Mouse (Mus musculus): ENCODE results near the gene Slc5a5.

The Slc5a5 gene

DNA sequence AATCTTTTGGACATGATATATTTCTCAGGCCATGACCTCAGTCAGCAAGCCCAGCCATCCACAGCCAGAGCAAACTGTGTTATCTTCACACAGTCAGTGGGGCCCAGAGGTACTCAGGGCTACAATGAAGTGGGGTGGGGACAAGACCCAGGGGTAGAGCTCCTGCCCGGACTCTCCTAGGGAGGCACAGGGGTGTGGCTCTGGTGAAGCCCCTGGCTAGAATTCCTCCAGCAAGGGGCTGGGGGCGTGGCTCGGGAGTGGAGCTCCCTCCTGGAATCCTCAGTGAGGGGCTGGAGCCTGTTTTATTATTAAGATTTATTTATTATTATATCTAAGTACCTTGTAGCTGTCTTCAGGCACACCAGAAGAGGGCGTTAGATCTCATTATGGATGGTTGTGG is 16.2 kb downstream of the Slc5a5 start:
- DNase-seq = no peak

DNA sequence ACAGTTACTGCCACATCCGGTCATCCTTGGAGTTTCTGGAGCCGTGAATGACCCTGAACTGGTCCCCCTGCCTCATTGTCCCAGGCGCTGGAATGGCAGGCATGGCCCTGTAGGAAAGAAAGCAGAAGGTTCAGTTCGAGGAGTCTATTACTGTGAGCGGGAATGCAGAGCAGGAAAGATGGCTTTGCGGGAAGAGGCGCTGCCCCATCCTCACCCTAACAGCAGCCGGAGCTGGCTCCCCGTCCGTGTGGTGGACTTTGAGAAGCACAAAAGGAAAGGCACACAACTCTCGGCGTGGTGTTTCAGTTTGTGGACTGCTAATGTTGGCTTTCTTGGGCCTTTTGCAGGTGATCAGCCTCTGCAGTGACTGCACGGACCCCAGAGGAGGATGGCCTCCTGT is 18.1 kb downstream of the Slc5a5 start:
- DNase-seq = no peak

DNA sequence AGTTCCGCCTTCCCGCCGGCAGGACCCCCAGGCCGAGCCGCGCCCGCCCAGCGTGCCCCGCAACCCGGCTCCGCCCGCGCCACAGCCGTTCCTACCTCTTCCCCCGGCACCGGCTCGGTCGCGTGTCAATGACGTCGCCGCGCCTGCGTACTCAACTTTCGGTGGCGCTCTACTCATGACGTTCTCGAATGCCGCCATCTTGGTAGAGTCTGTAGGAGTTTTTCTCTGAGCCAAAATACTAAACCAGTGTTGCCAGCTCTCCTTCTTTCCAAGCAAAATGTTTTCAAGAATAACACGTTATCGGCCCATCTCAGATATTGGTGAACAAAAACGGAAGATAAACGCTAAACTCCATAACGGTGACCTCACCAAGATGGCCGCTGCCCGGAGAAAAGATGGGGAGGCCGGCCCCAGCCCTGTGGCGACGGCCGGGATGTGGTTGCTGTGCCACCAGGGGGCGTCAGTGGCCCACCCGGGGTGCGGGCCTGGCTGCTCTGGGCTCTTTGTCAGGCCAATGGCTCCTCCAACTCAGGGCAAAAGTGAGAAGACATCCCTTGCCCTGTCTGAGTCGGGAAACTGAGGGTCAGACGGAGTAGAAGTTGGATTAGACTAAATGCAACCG is 19.1 kb downstream of the Slc5a5 start, which contains the start of gene Ccdc124:
Gene Ccdc124, minus strand, starts transcription at position 572 of the 622 bp plus-strand sequence.
- DNase-seq = peak; percentile 97

DNA sequence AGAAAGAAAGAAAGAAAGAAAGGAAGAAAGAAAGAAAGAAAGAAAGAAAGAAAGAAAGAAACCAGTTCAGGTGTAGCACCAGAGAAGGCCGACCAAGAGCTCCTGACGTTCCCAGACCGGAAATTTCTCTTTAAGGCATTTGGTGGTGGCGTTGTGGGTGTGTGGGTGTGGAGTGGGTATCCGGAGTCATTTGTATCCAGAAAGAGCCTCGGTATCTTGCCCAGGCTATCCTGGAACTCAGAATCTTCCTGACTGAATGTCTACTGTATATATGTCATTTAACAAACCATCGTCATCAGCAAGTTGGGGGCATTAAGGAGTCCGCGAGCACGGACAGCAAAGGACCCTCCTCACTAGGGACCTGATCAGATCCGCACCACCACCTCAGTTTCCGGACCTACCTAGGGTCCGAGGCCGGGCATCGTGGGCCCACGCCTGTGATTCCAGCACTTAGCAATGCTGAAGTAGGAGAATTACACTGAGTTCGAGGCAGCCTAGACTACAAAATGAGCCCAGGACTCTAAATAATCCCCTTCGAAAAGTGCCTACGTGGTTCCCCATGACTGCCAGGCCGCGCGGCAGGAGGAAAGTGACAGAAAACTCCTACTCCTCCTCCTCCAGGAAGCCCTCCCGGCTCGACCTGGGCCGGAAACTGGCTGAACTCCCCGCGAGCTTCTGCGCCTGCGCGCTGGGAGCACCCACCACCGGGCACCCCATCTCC is 19.8 kb downstream of the Slc5a5 start:
- no peak for DNase-seq

DNA sequence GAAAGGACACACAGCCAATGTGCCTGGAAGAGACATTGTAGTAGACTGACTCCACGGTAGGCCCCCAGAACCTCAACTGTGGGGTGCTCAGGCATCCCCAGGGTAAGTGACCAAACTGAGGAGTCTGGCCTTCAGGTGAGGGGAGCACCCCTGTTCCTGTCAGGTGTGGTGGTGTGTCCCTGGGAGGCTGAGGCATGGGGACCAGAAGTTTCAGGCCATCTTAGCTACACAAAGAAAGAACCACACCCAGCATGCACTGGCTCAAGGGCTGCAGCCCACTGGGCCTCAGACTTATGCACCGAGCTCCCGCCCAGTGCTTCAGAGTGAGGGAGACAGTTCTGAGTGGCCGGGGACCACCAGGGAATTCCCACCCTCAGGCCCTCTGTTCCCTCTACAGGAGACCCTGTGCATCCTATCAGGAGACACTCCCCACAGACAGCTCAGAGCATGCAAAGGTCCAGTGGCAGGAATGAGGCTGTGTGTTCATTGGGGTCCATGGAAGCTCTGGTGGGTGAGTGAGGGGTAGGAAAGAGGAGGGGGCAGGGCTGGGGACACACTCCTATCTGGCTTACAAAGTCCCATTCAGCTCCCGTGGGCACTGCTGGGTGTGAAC is 21.3 kb downstream of the Slc5a5 start:
- no peak for DNase-seq

DNA sequence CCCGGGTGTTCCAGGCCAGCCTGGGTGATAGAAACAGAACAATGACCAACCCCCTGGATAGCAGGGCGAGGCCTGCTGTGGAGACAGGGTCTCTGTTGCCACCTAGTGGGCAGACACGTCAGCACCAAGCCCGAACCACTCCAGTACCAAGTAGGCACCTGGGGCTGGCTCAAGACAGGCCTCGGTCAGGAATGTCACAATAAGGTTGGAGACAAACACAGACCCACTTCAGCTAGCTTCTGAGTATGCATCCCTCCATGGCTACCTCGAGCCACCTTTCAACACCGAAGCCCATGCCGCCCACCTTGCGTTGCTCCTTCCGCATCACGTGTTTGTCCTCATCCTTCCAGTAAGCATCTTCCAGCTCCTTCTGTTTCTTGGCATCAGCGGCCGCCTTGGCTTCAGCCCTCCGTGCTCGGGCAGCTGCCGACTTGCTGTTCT is 22.9 kb downstream of the Slc5a5 start:
- DNase-seq = peak; percentile 85

DNA sequence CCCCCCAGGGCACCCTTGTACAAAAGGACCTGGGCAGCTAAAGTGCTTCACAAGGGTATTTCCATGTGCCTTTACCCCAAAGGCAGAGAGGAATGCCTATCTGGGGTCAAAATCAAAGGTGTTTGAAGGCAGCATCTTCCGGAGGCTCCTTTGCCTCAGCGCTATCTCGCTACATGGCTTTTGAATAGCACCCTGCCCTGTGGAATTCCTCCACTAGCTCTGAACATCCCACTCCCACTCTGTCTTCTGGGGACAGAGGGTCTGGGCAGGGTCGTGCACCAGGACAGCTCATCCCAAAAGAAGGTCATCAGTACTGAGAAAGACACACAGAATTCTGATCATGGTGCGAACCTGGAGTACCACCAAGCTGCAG is 23.4 kb downstream of the Slc5a5 start:
- no peak for DNase-seq

DNA sequence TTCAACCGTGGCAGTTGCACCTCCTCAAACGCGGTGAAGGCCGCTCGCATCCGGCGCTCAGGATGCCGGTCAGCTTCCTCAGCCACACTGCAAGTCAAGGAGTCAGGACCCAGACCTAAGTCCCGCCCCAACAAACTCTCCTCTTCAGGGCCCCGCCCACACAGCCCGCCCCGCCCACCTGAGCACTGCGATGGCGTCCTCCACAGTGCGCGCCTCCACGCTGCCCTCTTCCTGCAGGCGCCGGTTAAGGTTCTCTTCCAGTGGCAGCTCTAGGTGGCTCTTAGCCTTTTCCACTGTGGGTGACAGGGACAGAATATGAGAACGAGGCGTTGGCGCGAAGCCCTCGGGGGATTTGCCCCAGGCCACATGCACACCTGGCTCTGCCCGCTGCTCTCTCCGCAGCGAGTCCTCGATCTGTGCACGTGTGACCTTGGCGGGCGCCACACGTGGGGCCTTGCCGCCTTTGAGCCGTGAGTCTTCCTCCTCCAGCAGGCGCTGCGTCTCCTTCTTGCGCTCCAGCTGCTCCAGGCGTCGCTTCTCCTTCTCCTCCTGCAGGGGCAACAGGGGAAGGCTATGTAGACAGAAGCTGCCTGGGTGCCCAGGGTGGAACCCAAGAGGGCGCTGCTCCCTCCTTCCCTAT is 23.9 kb downstream of the Slc5a5 start:
- DNase-seq = peak; percentile 78

DNA sequence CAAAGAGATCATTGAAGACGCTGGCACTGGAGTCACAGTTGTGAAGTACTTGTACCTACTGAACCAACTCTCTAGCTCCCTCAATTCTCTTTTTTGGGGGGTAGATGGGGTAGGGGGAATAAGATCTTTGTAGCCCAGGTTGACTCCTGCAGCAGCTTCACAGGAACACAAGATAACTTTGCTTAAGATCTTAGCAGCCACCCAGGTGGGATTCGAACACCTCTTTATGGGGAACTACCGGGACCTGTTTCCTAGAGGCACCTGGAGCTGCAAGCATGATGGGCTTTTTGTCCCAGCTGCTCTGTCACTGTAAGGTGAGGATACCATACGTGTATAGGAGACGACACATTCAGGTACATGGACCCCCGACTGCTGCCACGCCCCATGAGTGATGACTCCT is 26.0 kb downstream of the Slc5a5 start:
- no peak for DNase-seq

DNA sequence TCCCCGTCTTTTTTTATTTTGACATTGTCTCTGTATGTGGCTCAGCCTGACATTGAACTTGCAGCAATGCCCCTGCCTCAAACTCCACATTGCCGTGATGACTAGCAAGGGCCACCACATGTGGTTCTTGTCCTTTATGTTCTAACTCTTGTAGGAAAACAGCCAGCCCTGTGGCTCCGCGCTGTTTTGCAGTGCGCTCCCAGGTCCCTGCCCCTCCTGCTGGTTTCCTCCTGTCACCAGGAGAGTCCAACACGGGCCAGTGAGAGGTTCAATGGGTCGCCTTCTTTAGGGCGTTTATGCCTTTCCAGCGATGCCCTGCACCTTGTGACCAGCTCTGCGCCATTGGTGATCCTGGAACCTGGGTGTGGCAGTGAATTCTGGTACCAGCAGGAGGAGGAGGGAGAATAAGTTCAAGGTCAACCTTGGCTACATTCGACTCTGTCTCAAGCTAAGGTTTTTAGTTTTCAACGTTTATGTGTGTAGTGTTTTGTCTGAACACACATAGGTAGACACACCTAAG is 26.5 kb downstream of the Slc5a5 start:
- DNase-seq = no peak

DNA sequence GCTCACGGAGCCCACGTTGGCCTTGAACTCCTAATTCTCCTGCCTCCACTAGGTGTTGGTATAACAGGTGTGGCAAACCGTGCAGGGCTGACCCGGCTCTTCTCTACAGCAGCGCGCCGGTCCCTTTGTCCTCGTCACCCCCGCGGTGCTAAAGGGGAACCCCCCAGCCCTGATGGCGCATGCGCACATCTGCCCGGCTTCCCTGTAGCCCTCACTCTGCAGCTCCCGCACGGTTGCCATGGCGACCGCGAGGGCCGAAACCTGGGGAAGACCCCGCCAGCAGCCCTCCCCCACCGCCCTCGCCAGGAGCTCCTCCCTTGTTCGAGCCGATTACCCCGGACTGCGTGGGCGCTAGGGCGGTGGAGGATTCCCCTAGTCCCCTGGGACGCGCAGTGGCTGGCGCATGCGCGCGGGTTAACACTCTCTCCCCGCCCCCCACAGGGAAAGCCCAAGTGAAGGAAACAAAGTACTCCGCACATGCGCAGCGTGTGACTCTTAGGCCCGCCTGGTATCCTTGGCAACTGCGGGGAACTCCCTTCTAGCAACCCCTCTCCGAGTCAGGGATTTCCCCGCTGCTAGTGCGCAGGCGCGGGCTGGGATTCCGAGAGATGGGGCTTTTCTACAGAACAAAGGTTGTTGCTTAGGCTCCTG is 27.1 kb downstream of the Slc5a5 start:
- peak; percentile 99 for DNase-seq

DNA sequence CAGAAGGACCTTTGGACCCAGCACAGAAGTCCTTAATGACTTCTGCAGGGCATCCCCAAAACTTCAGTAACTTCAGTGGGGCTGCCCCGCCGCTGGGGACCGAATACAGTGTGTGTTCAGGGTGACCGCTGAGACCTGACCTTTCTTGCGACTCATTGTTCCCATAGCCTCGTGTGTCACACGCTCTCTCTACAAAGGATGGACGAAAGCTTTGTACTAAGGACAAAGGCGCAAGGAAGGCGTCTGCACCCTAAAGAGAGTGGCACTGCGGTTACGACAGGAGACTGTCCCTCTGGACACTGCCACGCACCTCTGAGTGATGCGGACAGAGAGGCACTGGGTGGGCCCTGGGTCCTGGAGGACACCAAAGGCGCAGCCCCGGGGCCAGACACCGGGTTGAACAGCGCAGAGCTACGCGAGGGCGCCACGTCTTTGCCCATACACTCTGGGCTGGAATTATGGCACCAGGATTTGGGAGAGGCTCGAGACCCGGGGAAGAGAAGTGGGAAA is 27.8 kb downstream of the Slc5a5 start:
- peak; percentile 28 for DNase-seq

DNA sequence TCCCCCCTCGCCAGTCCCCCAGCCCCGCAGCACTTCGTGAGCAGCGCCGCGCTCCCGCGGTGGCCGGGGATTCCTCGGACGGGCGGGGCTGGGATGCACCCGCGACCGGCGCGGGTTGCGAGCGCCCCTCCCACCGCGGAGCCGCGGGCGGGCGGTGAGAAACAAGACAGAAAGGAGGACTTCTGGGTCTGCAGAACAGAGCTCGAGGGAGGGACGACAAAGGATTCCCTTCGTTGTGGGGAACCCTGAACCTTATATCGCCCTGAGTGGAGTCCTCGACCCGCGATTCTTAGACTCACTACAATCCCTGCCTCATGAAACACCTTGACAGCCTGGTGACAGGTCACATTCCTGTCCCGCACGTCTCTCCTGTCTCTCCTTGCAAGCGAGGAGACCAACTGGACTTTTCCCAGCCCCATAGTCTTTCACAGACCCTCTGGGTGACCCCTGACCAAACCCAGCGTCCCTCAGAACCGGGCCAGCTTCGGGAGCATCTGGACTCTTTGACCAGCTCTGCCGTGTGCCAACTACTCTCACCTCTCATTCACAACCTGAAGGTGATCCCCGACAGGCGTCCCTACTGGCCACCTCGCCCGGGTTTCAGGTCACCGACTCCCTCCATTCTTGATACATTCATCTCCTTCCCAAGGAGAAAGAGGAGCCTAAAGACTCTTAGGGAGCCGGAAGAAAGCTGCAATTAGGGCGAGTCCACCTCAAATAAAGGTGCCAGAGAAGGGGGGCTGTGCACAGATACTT is 28.4 kb downstream of the Slc5a5 start:
- peak; percentile 35 for DNase-seq

DNA sequence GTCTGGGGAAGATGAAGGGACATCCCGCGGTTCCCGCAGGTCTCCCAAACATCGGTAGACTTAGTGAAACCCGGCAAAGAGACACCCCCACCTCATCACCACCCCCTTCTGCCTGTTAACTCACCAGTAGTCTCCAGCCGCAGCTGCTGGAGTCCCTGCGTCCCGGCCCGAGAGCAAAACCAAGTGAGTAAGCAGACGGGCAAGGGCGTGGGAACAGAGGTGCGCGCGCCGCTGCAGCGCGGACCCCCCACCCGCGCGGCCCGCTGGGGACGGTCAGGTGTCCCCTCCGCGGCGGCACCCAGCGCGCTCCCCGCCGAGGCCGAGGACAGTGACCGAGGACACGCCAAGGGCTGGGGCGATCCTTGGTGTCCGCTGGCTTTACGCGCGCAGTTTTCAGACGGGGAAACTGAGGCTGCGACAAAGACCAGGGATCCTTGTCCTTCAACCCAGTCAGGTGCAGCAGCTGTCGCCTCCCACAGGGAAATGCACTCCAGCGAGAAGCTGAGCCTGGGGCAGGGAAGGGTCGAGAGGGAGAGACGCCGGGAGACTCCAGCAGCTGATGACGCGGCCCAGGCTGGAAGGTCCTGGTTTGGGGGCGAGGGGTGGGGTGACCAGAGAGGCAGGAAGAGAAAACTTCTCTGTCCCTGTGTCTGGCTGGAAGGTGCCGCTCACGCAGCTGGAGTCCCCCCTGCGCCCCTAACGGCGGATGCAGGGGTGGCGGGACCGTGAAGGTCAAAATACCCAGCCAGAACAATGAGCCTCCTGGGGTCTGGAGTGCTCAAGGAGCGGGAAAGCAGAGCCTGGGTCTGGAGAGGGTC is 29.5 kb downstream of the Slc5a5 start, which contains the start of gene Kcnn1:
Gene Kcnn1, minus strand, starts transcription at position 435 of the 818 bp plus-strand sequence.
- no peak for DNase-seq

DNA sequence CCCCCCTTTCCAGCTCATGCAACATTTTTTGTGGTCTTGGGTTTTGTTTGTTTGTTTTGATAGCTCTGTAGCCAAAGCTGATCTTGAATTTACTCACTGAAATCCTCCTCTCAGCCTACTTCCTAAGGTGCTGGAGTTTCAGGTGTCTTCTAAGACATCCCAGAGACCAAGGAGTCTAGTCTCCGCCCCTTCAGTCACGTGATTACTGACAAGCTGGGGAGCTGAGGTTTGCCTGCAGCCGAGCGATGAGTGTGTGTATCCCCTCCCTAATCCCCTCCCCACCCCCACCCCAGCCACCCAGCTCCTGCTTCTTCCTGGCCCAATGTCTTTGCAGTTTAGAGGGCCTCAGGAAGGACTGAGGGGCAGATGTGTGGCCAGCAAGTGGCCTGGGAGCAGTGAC is 35.0 kb downstream of the Slc5a5 start:
- no peak for DNase-seq

DNA sequence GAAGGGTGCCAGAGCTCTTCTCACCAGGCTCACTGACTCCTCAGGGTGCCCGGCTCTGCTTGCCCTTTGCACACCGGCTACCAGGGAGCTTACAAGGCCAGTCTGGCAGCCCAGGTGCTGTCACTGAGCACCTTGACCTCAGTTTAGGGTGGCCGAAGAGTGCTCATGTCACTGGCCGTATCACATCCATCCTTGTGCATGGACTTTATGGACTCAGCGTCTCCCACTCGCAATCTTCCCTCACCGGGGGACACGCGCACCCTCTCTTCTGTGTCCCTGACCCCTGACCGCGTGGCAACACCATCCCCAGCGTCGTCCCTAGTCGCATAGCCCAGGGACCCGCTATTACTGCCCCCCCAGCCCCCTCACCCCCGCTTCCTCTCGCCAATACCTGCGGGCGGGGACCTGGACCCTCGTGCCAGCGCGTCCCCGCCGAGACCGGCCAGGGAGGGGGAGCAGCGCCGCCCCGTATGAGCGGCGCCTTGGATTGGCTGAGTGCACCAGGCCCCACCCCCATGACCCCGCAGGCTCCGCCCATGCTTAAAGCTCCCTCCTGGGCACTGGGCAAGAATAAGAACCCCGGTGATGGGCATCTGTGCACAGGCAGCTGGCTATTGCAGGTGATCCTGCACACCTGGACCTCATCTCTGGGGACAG is 35.9 kb downstream of the Slc5a5 start:
- peak; percentile 81 for DNase-seq

DNA sequence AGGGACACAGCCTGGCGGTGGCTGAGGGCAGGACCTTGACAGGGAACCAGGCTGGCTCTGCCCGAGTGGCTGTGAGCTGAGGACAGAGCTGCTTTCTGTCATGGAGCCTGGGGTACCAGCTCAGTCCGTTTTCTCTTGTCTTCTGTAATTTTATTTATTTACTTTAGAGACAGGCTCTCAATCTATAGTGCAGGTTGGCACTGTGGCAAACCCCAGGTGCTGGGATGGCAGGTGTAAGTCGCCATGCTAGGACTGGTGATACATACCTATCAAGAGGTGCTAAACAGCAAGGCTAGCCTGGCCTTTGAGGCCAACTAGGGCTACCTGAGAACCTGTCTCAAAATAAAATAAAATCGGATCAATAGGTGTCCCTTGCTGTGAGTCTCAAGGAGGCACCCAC is 36.5 kb downstream of the Slc5a5 start:
- DNase-seq = no peak

DNA sequence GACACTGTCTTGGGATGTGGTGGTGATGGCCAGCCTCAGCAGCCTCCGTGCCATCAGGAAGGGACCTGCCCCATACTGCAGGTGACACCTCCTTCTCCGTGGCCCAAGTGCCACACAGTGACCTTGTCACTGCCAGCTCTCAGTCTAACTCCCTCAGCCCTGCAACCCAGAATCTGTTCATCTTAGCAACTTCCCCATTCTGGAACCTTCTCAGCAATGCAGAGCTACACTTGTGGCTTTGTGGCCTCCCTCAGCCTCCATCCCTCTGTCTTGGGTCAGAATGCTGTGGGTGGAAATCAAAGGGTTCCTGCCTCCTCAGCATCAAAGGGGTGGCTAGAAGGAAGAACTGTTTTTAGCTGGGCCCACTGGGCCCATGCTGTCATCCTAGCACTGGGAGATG is 38.7 kb downstream of the Slc5a5 start:
- no peak for DNase-seq

DNA sequence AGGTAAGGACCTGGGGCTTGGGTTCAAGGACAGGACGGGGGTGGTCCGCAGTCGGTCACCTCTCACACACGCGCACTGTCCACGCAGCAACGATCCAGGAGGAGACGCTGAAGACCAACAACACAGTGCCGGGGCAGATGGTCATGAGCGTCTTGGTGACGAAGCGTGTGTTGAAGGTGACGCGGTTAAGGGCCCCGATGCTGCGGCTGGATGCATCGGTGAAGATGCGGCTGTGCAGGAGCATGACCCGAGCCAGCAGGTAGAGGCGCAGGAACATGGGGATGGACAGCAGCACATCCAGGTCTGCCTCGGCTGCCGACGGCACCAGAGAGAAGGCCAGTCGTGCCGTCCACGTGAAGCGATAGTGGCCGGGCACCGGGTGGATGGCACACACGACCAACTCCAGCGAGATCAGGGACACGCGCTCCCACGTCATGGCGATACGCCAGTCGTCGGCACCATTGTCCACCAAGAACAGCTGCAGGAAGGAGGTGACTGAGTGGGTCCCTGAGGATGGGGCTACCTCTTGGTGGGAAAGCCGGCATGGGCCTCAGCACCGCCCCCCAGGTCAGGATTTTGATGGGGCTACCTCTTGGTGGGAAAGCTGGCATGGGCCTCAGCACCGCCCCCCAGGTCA is 39.8 kb downstream of the Slc5a5 start:
- no peak for DNase-seq

DNA sequence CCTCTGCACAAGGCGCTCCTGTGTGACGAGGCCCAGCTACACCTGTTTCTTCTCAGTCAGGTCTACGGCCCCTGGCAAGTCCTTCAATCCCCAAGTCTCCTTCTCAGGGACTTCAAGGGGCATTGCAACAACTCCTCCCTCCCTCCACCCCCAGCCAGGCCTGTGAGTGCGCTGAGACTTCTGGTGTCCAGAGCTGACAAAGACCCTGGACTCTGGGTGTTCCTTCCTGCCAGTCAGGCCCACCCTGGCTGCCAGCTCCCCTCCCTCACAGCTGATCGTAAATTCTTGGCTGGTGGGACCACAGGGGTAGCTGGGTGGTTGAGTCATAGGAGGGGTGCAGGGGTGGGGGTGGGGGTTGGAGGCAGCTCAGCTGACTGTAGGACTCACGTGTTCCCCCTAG is 40.7 kb downstream of the Slc5a5 start:
- no peak for DNase-seq
